Mouse (Mus musculus) E14TG2a.4 (cell line): Measurements from ENCODE around the gene Gm5039.

Experiments used
- CTCF ChIP-seq: conservative IDR thresholded peaks from 2 replicates; pipeline ENCODE4 v1.5.1; 2014; ENCODE audit warnings: low read length
- NANOG ChIP-seq: IDR thresholded peaks from 2 replicates; pipeline ENCODE4 v1.6.1; 2014; ENCODE audit warnings: borderline replicate concordance, low read length, mixed read lengths

GRCm38 (mm10) chr12:88354182-88354702 lies 30.4 kb upstream of the Gm5039 start:
- TF ChIP-seq CTCF (no peak), NANOG (no peak)
